Mouse (Mus musculus) heart, embryonic 15.5 days (tissue): ENCODE data around the gene Cd2ap. TPM values are rescaled to one million over a fixed set of nuclear protein-coding genes. Genes with fewer than 3 reads are reported as not detected.
A peak's percentile ranks its signal among the peaks of the same experiment; 100 is the strongest.

Source experiments
- ATAC-seq: fragments of 200-750 bp; cut with Nextera tagmentation; replicated peaks from 2 replicates; pipeline ENCODE4 v1.8.0; 2017; ENCODE audit warnings: low read depth, moderate TSS enrichment; ENCODE audit not compliant: insufficient number of reproducible peaks, insufficient read depth, low FRiP score
- H3K27ac ChIP-seq: fragments of 300-500 bp; sonication (generic); 2 replicates; pipeline ENCODE4 v1.5.1; 2015; ENCODE audit warnings: mild to moderate bottlenecking, inconsistent platforms
- H3K27me3 ChIP-seq: fragments of 300-500 bp; sonication (generic); 2 replicates; pipeline ENCODE4 v1.6.1; 2015; ENCODE audit warnings: inconsistent platforms
- H3K36me3 ChIP-seq: fragments of 300-500 bp; sonication (generic); 2 replicates; pipeline ENCODE4 v1.6.1; 2015; ENCODE audit warnings: mild to moderate bottlenecking, inconsistent platforms
- H3K4me1 ChIP-seq: fragments of 300-500 bp; sonication (generic); replicated peaks from 2 replicates; pipeline ENCODE4 v1.6.1; 2015; ENCODE audit warnings: inconsistent platforms
- H3K4me2 ChIP-seq: fragments of 300-500 bp; sonication (generic); 2 replicates; pipeline ENCODE4 v1.6.1; 2015; ENCODE audit warnings: inconsistent platforms, mild to moderate bottlenecking, moderate library complexity
- H3K4me3 ChIP-seq: fragments of 300-500 bp; sonication (generic); 2 replicates; pipeline ENCODE4 v1.5.1; 2015; ENCODE audit warnings: mild to moderate bottlenecking, inconsistent platforms
- H3K9ac ChIP-seq: fragments of 300-500 bp; sonication (generic); 2 replicates; pipeline ENCODE4 v1.6.1; 2015; ENCODE audit warnings: mild to moderate bottlenecking, inconsistent platforms
- H3K9me3 ChIP-seq: fragments of 300-500 bp; sonication (generic); replicated peaks from 2 replicates; pipeline ENCODE4 v1.6.1; 2016; ENCODE audit warnings: inconsistent platforms
- WGBS: fragments of 180-500 bp; shearing (Covaris S2); methylation state at CpG from one replicate; pipeline ENCODE4 v1.1.7; 2015; ENCODE audit warnings: mixed read lengths; 5-methylcytosine and 5-hydroxymethylcytosine counted together
- polyA plus RNA-seq: library from polyadenylated mRNA; unstranded; fragments of >200 nt; fragmentation: Nextera tagmentation; extraction: Ambion mirVana; gene quantifications from 2 replicates; pipeline ENCODE4 v1.2.1, GENCODE M21; 2015

Cd2ap gene
- polyA plus RNA-seq, 1 experiment from 2014 or later = 16.7 TPM

DNA sequence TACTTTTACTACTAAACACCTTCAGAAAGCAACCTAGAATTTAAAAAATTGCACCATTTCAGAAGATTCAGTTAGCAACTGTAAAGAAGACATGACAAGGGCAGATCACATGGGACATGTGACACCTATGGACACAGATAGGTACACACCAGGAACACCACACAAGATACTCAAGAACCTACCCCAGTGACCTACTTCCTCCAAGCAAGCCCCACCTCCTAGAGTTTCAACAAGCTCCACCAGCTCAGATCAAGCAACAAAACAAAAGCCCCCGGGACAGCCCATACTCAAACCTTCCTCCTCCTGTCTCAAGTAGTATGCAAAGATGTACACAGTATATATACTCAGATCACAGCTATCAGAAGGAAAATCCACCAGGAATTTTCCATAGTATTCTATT is 16.1 kb downstream of the Cd2ap start:
- Histone ChIP-seq H3K27ac (no peak overlapping the region), H3K4me1 (peaks cover 7% of the 10 kb centered on the region), H3K9me3 (no peaks in the 10 kb centered on the region), H3K4me2 (no peak overlapping the region), H3K4me3 (no peak overlapping the region), H3K27me3 (no peaks in the 10 kb centered on the region), H3K36me3 (no peaks in the 10 kb centered on the region), H3K9ac (no peak overlapping the region)
- 94% methylated on average over 1 of the region's 1 CpGs for WGBS
- ATAC-seq = no peak

DNA sequence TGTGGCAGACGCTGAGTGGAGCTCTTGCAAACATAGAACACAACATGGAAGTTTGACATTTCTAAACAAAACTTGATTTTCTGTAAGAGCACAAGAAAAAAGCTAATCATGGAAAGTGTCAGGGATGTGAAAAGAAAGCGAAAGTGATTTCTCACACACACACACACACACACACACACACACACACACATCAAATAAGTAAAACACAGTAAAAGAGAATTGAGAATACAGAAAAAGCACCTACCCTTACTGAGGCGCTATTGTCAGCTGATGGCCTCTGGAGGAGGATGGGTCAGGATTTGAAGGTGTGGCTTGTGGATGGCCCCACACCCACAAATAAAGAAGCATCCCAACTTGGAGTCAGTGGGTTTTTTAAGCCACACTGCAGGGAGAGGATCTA is 19.0 kb downstream of the Cd2ap start:
- Histone ChIP-seq H3K9ac (no peak overlapping the region), H3K36me3 (no peaks in the 10 kb centered on the region), H3K27ac (no peak overlapping the region), H3K27me3 (no peaks in the 10 kb centered on the region), H3K9me3 (no peaks in the 10 kb centered on the region), H3K4me1 (peaks cover 11% of the 10 kb centered on the region), H3K4me3 (no peak overlapping the region), H3K4me2 (no peak overlapping the region)
- no peak for ATAC-seq
- 81% methylated on average over 3 of the region's 3 CpGs for WGBS

DNA sequence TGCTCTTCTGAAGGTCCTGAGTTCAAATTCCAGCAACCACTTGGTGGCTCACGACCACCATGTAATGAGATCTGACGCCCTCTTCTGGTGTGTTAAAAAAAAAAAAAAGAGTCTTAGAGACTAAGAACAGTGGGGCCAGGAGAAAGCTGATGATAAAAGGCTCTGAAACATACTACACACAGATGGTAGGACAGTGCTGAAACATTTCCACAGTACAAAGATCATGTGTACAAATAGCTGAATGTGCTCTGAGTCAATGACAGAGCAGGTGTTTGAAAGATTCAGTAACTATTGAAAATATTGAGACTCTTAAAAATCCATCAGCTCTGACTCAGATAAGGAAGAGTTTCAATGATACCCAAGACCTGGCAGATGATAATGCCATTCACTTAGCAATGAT is 29.4 kb downstream of the Cd2ap start:
- 82% methylated on average over 2 of the region's 2 CpGs for WGBS
- H3K4me1 ChIP-seq = no peaks in the 10 kb centered on the region
- no peak for ATAC-seq
- no peaks in the 10 kb centered on the region for H3K9me3 ChIP-seq
- no peak overlapping the region for H3K4me3 ChIP-seq
- peaks cover 20% of the 10 kb centered on the region for H3K36me3 ChIP-seq
- no peak overlapping the region for H3K9ac ChIP-seq
- H3K27me3 ChIP-seq = no peaks in the 10 kb centered on the region
- no peak overlapping the region for H3K4me2 ChIP-seq
- no peak overlapping the region for H3K27ac ChIP-seq

DNA sequence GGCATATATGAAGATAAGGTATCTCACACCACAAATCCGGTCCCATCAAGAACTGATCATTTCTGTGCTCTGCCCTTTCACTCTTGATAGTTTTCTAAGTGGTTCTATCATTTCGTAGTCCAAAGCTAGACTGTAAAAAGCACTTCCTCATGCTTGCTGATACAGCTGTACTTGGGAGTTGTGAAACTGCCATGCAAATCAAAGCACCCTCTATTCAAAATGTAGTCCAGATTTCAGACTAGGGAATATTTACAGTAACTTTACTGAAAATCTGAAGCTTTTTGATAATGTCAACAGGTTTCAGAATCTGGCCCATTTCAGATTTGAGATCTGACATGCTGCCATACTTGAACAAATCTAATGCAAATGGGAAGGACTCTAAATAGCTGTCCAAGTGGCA is 39.3 kb downstream of the Cd2ap start:
- Histone ChIP-seq H3K27ac (no peak overlapping the region), H3K4me3 (no peak overlapping the region), H3K27me3 (no peaks in the 10 kb centered on the region), H3K4me2 (no peak overlapping the region), H3K9ac (no peak overlapping the region), H3K36me3 (peaks cover 11% of the 10 kb centered on the region), H3K4me1 (peaks cover 11% of the 10 kb centered on the region), H3K9me3 (no peaks in the 10 kb centered on the region)
- WGBS = 71% methylated on average over 2 of the region's 2 CpGs
- ATAC-seq = no peak

DNA sequence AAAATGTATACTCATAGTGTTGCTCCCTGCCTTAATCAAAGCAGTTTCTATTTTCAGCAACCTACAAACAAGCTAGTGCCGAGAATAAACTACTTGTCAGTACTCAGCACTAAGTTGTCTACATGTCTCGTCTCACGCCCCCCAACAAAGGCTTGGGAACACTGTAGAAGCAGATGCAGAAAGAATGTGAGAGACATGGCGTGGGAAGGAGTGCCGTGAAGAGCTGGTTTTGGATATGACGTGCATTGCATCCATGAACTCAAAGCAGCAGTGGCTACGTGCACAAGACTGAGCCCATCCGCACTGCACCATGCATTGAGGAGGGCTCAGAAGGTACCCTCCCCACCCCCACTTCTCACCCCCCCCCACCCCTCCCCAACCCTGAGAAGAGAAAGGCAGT is 53.7 kb downstream of the Cd2ap start:
- Histone ChIP-seq H3K9me3 (no peaks in the 10 kb centered on the region), H3K27ac (peak overlapping the region; percentile 78), H3K4me3 (0 out of 2 replicates have a peak overlapping the region, but pooled peaks have one; percentile 2), H3K36me3 (peaks cover 37% of the 10 kb centered on the region), H3K4me1 (no peaks in the 10 kb centered on the region), H3K27me3 (no peaks in the 10 kb centered on the region), H3K4me2 (peak overlapping the region; percentile 53), H3K9ac (no peak overlapping the region; the same call in 1 of the 2 replicates)
- 47% methylated on average over 8 of the region's 8 CpGs for WGBS
- ATAC-seq = peak; percentile 70; the same call in 1 of the 2 replicates

DNA sequence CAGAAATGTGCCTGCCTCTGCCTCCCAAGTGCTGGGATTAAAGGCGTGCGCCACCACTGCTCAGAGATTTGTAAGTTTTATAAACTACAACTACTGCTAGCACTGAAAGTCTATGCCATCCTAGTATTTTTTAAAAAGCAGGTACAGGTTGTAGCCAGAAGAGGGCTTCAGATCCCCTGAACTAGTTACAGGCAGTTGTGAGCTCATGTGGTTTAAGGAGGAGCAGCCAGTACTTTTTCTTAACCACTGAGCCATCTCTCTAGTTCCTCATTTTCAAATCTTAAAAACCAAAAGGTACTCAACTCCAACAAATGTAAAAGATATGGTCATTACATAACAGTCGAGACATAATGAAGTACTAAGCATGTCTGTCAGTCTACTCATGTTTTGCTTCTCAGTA is 61.1 kb downstream of the Cd2ap start:
- H3K4me2 ChIP-seq = no peak overlapping the region
- no peaks in the 10 kb centered on the region for H3K9me3 ChIP-seq
- no peak overlapping the region for H3K27ac ChIP-seq
- 90% methylated on average over 3 of the region's 3 CpGs for WGBS
- no peak overlapping the region for H3K4me3 ChIP-seq
- no peak for ATAC-seq
- H3K9ac ChIP-seq = no peak overlapping the region
- H3K27me3 ChIP-seq = no peaks in the 10 kb centered on the region
- H3K4me1 ChIP-seq = no peaks in the 10 kb centered on the region
- peaks cover 25% of the 10 kb centered on the region for H3K36me3 ChIP-seq

DNA sequence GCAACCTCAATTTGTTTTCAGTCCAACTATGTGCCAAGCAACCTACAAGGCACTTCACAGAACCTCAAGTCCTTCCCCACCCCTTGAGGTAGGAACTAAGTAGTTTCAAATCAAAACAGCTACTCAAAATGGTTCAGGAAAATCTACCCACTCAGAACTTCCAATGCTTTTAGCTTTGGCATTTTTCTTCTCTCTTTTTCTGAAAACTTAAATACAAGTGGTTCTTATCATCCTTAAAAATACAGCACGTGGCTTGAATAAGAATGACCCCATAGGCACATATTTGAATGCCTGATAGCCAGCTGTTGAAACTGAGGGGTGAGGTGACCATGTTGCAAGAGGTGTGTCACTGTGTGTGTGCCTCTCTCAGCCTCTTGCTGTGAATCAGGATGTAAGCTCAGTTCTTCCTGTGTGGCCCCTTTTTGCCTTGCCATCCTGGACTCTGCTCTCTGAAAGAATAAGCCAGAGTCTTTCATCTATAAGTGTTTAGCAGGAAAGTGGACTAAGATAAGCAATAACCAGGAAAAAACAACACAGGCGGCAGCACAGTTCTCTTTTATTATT is 84.0 kb downstream of the Cd2ap start:
- H3K4me2 ChIP-seq = no peak overlapping the region
- H3K4me1 ChIP-seq = peaks cover 26% of the 10 kb centered on the region
- peaks cover 22% of the 10 kb centered on the region for H3K36me3 ChIP-seq

DNA sequence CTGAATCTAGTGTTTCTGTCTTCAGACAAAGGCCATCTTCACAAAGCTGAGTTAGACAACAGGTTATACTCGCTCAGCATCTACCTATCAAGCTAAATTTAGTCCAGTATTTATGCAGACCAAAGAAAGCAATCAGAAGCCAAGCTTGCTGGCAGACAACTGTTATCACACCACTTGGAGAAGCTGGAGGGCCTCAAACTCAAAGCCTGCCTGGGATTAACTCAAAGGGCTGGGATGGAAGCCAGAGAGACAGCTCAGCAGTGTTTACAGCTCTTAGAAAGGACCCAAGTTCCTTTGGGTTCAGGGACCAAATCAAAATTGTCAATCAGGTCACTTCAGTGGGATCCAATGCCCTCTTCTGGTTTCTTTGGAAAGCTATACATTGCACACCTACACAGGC is 85.7 kb downstream of the Cd2ap start:
- ATAC-seq = peak; percentile 80
- Histone ChIP-seq H3K9ac (no peak overlapping the region), H3K27ac (peak overlapping the region; percentile 58)

More for the DNA sequence above, 84.0 kb downstream of the Cd2ap start:
- Histone ChIP-seq H3K27me3 (no peaks in the 10 kb centered on the region), H3K4me3 (no peak overlapping the region), H3K9ac (no peak overlapping the region), H3K27ac (no peak overlapping the region), H3K9me3 (no peaks in the 10 kb centered on the region)
- no peak for ATAC-seq
- 71% methylated on average over 2 of the region's 2 CpGs for WGBS

DNA sequence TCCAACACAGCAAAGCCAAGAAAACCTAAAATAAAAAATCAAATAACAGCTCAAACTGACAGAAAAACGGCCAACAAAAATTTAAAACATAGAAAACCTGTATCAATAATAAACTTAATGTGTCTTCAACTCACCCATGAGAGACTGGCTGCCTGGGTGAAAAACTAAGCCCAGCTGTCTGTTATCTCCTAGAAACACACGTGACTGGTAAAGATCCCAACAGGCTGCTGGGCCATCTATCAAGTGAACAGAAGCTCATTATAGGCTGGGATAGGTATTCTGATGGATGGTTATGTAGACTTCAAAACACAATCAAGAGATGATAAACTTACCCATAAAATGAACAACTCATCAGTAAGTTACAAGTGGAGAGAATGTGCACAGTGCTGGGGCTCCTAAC is 86.7 kb downstream of the Cd2ap start:
- Histone ChIP-seq H3K9ac (no peak overlapping the region), H3K4me1 (peaks cover 17% of the 10 kb centered on the region), H3K4me2 (no peak overlapping the region), H3K9me3 (no peaks in the 10 kb centered on the region), H3K36me3 (peaks cover 16% of the 10 kb centered on the region), H3K27me3 (no peaks in the 10 kb centered on the region), H3K4me3 (no peak overlapping the region), H3K27ac (no peak overlapping the region)
- whole genome bisulfite sequencing = 58% methylated on average over 2 of the region's 2 CpGs
- no peak for ATAC-seq

More for the DNA sequence above, 85.7 kb downstream of the Cd2ap start:
- Histone ChIP-seq H3K4me3 (no peak overlapping the region), H3K4me2 (no peak overlapping the region), H3K36me3 (peaks cover 16% of the 10 kb centered on the region), H3K4me1 (peaks cover 17% of the 10 kb centered on the region), H3K27me3 (no peaks in the 10 kb centered on the region), H3K9me3 (no peaks in the 10 kb centered on the region)
- WGBS = 32% methylated on average over 1 of the region's 1 CpGs

DNA sequence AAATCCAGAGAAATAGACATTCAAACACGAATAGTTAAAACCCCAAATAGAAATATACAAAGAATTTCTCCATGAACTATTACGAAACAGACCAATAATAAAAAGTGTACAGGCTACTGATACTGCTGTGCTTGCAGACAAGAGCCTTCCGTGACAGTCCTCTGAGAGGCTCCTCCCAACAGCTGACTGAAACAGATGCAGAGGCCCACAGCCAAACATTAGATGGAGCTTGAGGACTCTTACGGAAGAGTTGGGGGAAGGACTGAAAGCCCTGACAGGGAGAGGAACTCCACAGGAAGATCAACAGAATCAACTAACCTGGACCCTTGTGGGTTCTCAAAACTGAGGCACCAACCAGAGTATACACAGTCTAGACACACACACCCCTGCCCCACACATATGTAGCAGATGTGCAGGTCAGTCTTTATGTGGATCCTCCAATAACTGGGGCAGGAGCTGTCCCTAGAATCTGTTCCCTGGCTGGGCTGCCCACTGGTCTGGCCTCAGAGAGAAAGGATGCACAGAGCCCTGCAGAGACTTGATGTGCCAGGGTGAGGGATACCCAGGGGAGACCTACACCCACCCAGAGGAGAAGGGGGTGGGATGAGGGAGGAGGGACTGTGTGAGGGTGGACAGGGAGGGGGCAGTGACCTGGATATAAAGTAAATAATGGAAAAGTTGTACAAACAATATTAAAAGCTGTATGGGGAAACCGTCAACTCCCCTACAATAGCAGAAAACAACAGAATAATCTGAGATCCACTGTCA is 87.6 kb downstream of the Cd2ap start:
- Histone ChIP-seq H3K9me3 (no peaks in the 10 kb centered on the region), H3K27me3 (no peaks in the 10 kb centered on the region), H3K4me3 (no peak overlapping the region), H3K4me2 (no peak overlapping the region), H3K36me3 (peaks cover 10% of the 10 kb centered on the region), H3K9ac (no peak overlapping the region), H3K4me1 (peaks cover 17% of the 10 kb centered on the region), H3K27ac (no peak overlapping the region)
- WGBS = 66% methylated on average over 5 of the region's 5 CpGs
- 0 out of 2 replicates have a peak, but pooled peaks have one; percentile 35 for ATAC-seq

DNA sequence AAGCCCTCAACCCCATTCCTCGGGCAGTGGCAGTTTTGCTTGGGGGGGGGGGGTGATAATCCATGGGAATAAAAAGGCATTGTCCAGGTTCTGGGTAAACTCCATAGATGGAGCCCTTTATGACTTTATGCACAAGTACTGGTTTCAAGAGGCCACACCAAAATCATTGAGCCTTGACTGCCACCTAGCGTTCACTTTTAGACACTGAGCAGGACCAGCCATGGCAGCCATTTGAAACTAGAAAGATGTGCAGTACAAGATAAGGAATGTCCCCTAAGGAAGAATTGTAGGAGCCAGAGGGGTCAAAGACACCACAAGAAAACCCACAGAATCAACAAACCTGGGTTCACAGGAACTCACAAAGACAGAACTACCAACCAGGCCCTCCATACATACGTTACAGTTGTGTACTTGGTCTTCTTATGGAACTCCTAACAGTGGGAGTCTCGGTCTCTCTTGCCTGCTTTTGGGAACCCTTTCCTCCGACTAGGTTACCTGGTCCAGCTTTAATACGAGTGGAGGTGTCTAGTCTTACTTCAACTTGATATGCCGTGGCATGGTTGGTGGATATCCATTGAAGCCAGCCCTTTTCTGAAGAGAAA is 94.2 kb downstream of the Cd2ap start:
- H3K4me2 ChIP-seq = no peak overlapping the region
- H3K36me3 ChIP-seq = no peaks in the 10 kb centered on the region
- no peak overlapping the region for H3K4me3 ChIP-seq
- ATAC-seq = no peak
- no peaks in the 10 kb centered on the region for H3K9me3 ChIP-seq
- no peak overlapping the region for H3K9ac ChIP-seq
- no peaks in the 10 kb centered on the region for H3K4me1 ChIP-seq
- 51% methylated on average over 7 of the region's 7 CpGs for WGBS
- H3K27ac ChIP-seq = no peak overlapping the region
- no peaks in the 10 kb centered on the region for H3K27me3 ChIP-seq
